Mouse (Mus musculus) layer of hippocampus, postnatal 25 days (tissue): ENCODE measurements around the gene F13a1. TPM values are rescaled to one million over a fixed set of nuclear protein-coding genes. Genes with fewer than 3 reads are reported as not detected.
A peak's percentile ranks its signal among the peaks of the same experiment; 100 is the strongest.

Experiments used
- DNase-seq, 2 experiments: peaks; one replicate each; pipeline ENCODE4 v3.0.0; 2022; ENCODE audit warnings: mixed read lengths in 2 of 2, low spot score in 1 of 2; ENCODE audit errors: extremely low spot score in 1 of 2
- total RNA-seq, 2 experiments: library from RNA; stranded (reverse); gene quantifications; 2 replicates each; pipeline ENCODE4 v1.2.3; 2021

The F13a1 gene
- total RNA-seq, result 1 to 10 TPM; 1.5 to 2.5 TPM

- DNase-seq, result no peak
These were observed at the start of gene F13a1 for GRCm38 (mm10) chr13:37050126-37050525. F13a1 (minus strand) TSS chr13:37050244.

- DNase-seq, result no peak
These were observed 41.6 kb upstream of the F13a1 start for GRCm38 (mm10) chr13:37091620-37092019.

- no peak for DNase-seq
These were observed 39.1 kb upstream of the F13a1 start for GRCm38 (mm10) chr13:37089104-37089503.

- DNase-seq, result peak in 1 of 2 experiments; percentile 8
These were observed 31.6 kb upstream of the F13a1 start for GRCm38 (mm10) chr13:37081506-37082241.

- no peak for DNase-seq
These were observed 21.3 kb upstream of the F13a1 start for GRCm38 (mm10) chr13:37071390-37071789.

GRCm38 (mm10) chr13:37070824-37071223 is 20.8 kb upstream of the F13a1 start:
- no peak for DNase-seq

- DNase-seq, result no peak
These were observed 10.8 kb upstream of the F13a1 start for GRCm38 (mm10) chr13:37060810-37061209.

GRCm38 (mm10) chr13:37056662-37057061 is 6.6 kb upstream of the F13a1 start:
- DNase-seq, result no peak

GRCm38 (mm10) chr13:37049631-37050030 is 413 bp downstream of the F13a1 start:
- no peak for DNase-seq

GRCm38 (mm10) chr13:37049018-37049417 is 1.0 kb downstream of the F13a1 start:
- DNase-seq, result no peak

GRCm38 (mm10) chr13:37045005-37045404 is 5.0 kb downstream of the F13a1 start:
- DNase-seq, result peak in 1 of 2 experiments; percentile 8

- DNase-seq, result no peak
These were observed 15.3 kb downstream of the F13a1 start for GRCm38 (mm10) chr13:37034745-37035144.

GRCm38 (mm10) chr13:37025996-37026579 is 24.0 kb downstream of the F13a1 start:
- DNase-seq, result no peak

- DNase-seq, result no peak
These were observed 28.5 kb downstream of the F13a1 start for GRCm38 (mm10) chr13:37021575-37021974.

GRCm38 (mm10) chr13:37010771-37011170 is 39.3 kb downstream of the F13a1 start:
- DNase-seq, result no peak

- no peak for DNase-seq
These were observed 43.8 kb downstream of the F13a1 start for GRCm38 (mm10) chr13:37006224-37006623.

- no peak for DNase-seq
These were observed 50.8 kb downstream of the F13a1 start for GRCm38 (mm10) chr13:36999210-36999705.

- no peak for DNase-seq
These were observed 56.5 kb downstream of the F13a1 start for GRCm38 (mm10) chr13:36993593-36993992.

GRCm38 (mm10) chr13:36988392-36988791 is 61.7 kb downstream of the F13a1 start:
- no peak for DNase-seq

- no peak for DNase-seq
These were observed 77.0 kb downstream of the F13a1 start for GRCm38 (mm10) chr13:36973016-36973415.

- no peak for DNase-seq
These were observed 77.8 kb downstream of the F13a1 start for GRCm38 (mm10) chr13:36972226-36972625.

GRCm38 (mm10) chr13:36962926-36963325 is 87.1 kb downstream of the F13a1 start:
- no peak for DNase-seq
